Mouse (Mus musculus) hematopoietic multipotent progenitor cell, adult 10-12 weeks (in vitro differentiated cells): ENCODE data around the gene 4930512M02Rik. TPM values are rescaled to one million over a fixed set of nuclear protein-coding genes. Genes with fewer than 3 reads are reported as not detected.

Experiments
- polyA plus RNA-seq: library from polyadenylated mRNA; stranded (reverse); fragments of >175 nt; gene quantifications from 2 replicates; pipeline ENCODE4 v1.2.3, GENCODE M21; 2012; ENCODE audit warnings: low replicate concordance

4930512M02Rik gene
- polyA plus RNA-seq: not detected in 2 replicates

GRCm38 (mm10) chr11:11627735-11628134 is at the start of gene 4930512M02Rik:
4930512M02Rik (minus strand) TSS chr11:11627835.

Other genes with a start within 250 kb of the 4930512M02Rik start
- 5.1 and 8.3 TPM in 2 replicates for gene Spata48, start 165.7 kb downstream of the 4930512M02Rik start, polyA plus RNA-seq
- gene Zpbp, start 165.4 kb downstream of the 4930512M02Rik start, polyA plus RNA-seq: 0.16 and 0.39 TPM in 2 replicates
- 435 and 1,006 TPM in 2 replicates for gene Ikzf1, start 57.2 kb upstream of the 4930512M02Rik start, polyA plus RNA-seq
- gene Fignl1, start 181.1 kb upstream of the 4930512M02Rik start, polyA plus RNA-seq: 0.04 and 0.73 TPM in 2 replicates